Mouse (Mus musculus) adrenal gland, adult 8-10 months (tissue): Measurements from ENCODE around the gene Slc22a18. TPM values are rescaled to one million over a fixed set of nuclear protein-coding genes. Genes with fewer than 3 reads are reported as not detected.
A peak's percentile ranks its signal among the peaks of the same experiment; 100 is the strongest.

Source experiments
- DNase-seq: peaks from one replicate; pipeline ENCODE4 v3.0.0; 2022
- total RNA-seq, 4 experiments: library from RNA; stranded (reverse); gene quantifications; 2 replicates each; pipeline ENCODE4 v1.2.4; 2022

Slc22a18 gene
- total RNA-seq, 4 experiments from 2014 or later = 2.7 to 5.5 (median 3.6) TPM

GRCm38 (mm10) chr7:143463865-143464415 is 9.6 kb upstream of the Slc22a18 start:
- DNase-seq = peak; percentile 73

- peak; percentile 39 for DNase-seq
These were observed 8.6 kb upstream of the Slc22a18 start for GRCm38 (mm10) chr7:143464811-143465560.

- DNase-seq = peak; percentile 56
These were observed 7.3 kb upstream of the Slc22a18 start for GRCm38 (mm10) chr7:143466099-143466677.

DNA sequence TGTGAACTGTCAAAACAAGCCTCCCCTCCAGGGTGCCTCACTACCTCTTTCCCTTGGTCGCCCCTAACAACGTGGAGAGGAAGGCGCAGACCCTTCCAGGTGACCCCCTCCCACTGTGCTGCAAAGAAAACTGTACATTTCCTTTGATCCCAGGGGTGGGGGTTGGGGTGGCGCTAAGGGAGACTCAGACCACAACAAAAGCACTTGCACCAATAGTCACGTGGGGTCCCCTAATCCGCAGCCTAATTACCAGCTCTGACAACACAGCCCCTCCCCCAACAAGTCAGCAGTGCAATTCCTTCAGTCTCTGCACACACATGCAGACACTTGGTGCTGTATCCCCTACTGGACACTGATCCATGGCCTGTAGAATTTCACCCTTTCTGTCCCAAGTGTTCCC is 5.8 kb upstream of the Slc22a18 start:
- DNase-seq = no peak

DNA sequence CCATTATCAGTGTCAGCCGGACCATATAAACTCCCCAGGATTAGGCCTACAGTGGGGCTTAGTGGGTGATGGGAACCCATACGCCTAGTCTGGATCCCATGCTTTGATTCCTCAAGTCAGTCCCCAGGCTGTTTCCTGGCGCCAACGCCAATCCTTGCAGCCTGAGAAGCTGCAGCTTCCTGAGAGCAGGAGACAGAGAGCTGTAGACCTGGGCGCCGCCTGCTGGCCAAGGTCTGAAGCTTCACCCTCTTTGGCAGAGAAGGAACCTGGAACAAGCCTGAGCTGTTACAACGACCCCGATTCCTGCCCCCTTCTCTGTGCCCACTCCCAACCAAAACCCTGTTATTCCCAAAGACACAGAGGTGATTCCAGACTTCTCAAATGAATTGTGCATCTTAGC is 3.6 kb upstream of the Slc22a18 start:
- DNase-seq = no peak

GRCm38 (mm10) chr7:143474811-143475210 is 1.3 kb downstream of the Slc22a18 start:
- DNase-seq = no peak

- no peak for DNase-seq
These were observed 2.3 kb downstream of the Slc22a18 start for GRCm38 (mm10) chr7:143475876-143476275.

DNA sequence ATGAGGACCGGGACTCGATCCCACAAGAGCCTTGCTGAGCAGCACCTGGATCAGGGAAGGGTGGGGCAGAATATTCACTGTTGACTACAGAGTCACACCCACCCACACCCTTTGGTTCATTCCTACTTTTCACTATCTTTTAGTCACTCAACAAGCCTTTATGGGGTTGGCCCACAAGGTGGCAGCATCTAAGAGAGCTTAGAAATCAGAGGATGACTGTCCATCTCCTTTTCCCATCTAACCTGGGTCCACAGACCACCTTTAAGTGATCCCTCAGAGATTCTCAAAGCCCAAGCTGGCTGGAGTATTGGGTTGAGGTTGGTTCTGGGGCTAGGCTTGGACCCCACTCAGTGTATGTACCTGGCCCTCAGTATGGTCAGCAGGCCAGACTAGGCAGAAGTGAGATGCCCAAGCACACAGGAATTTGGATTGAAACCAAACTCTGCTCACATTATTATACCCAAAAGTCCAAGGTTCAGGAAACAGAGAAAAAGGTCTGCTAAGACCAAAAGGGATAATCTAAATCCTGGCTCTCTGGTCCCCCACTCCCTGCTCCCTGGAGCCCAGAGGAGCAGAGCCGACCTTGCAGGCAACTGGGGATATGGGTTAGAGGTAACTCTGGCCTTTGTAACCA is 3.3 kb downstream of the Slc22a18 start:
- no peak for DNase-seq

GRCm38 (mm10) chr7:143477800-143478199 is 4.3 kb downstream of the Slc22a18 start:
- DNase-seq = no peak

- DNase-seq = no peak
These were observed 7.0 kb downstream of the Slc22a18 start for GRCm38 (mm10) chr7:143480498-143480897.

- DNase-seq = no peak
These were observed 8.4 kb downstream of the Slc22a18 start for GRCm38 (mm10) chr7:143481806-143482387.

- DNase-seq = no peak
These were observed 9.0 kb downstream of the Slc22a18 start for GRCm38 (mm10) chr7:143482541-143482940.

GRCm38 (mm10) chr7:143489735-143490134 is 16.2 kb downstream of the Slc22a18 start:
- DNase-seq = no peak

DNA sequence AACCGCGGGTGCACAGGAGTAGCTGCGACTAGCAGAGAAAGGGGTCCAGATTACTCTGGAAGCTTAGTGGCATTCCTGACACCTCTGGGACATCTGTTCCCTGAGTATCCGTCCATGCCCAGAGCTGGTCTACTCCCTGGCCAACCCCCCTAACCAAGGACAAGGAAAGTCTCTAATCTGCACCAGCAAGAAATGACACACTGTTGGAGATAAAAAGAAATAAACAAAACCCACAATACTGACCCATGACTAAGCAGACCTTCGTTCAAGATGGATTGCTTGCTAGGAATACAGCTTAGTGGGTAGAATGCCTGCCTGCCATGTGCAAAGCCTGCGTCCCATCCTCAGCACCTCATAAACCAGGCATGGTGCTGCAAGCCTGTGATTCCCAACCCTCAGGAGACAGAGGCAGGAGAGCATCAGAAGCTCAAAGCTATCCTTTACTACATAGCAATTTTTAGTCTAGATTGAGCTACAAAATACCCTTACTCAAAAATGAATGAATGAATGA is 20.1 kb downstream of the Slc22a18 start:
- no peak for DNase-seq

DNA sequence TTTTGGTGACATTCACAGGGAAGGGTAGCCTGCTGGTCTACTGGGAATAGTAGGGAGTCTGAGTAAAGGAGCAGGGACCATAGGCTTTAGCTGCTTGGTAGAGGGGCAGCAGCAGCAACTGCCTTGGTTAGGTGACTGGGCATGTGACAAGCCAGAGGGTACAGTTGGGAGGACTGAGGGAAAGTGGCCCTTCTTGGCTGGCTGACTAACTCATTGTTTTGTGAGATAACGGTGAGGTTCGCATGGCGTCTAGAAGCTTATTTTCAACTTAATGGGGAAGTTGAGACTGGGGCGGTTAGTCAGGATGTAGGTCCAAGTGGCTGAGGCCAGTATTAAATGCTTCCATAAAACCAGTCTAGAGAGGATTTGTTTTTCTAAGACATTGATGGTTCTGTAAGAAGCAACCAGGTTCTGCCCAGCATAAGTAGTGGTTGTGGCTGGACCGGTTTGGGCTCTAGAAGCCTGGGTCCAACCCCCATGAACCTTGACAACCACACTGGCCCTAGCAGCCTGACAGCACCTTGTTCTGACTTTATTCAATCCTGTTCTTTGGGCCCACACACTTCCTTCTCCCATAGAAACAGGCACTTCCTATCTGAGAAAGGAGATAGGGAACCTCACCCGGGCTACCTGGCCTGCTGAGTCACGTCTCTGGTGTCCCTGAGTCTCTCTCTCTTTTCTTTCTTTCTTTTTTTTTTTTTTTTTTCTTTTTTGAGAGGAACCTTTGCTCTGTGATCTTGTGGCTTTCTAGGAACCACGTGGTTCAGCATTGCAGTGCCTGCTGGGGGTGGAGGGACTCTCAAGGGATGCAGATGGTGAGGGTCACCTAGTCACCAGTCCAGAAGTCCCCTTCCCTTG is 21.8 kb downstream of the Slc22a18 start:
- no peak for DNase-seq

- DNase-seq = no peak
These were observed 25.0 kb downstream of the Slc22a18 start for GRCm38 (mm10) chr7:143498584-143498983.

DNA sequence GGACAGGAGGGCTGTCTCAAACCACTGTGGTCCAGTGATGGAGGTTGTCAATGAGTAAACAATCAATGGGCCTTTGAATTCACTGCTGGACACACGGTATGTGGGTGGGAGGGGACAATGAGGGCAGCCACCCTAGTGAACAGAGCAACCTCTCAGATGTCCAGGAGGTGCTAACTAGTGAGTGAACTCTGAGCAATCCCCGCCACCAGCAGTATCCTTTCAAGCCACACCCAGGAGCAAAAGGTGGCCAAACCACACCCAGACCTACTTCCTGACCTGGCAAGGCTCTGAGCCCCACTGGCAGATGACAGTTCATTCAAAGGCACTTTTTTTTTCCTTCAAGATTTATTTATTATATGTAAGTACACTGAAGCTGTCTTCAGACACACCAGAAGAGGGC is 27.4 kb downstream of the Slc22a18 start:
- no peak for DNase-seq

GRCm38 (mm10) chr7:143501643-143502417 is 28.3 kb downstream of the Slc22a18 start:
- DNase-seq = no peak

- DNase-seq = no peak
These were observed 29.1 kb downstream of the Slc22a18 start, which contains the start of gene Phlda2 for GRCm38 (mm10) chr7:143502418-143503200. TSS of gene Phlda2 (minus strand) at chr7:143503150.

DNA sequence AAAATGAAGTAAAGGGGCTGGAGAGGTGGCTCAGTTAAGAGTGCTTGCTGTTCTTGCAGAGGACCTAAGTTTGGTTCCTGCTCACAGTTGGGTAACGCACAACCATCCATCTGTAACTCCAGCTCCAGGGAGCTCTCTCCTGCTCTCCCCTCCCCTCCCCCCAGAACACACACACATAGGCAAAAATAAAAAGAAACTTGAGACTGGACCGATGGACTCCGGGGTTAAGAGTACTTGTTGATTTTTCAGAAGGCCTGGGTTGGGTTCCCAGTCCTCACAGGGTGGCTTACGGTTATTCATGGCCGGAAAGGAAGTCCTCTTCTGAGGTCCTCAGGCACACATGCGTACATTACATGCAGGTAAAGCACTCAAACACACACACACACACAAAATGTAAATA is 30.4 kb downstream of the Slc22a18 start:
- no peak for DNase-seq
